Mouse (Mus musculus) heart, adult 18-20 months (tissue): Measurements from ENCODE around the gene Slc45a3. TPM values are rescaled to one million over a fixed set of nuclear protein-coding genes. Genes with fewer than 3 reads are reported as not detected.
A peak's percentile ranks its signal among the peaks of the same experiment; 100 is the strongest.

Source experiments
- DNase-seq, 2 experiments: peaks; one replicate each; pipeline ENCODE4 v3.0.0; 2021 to 2022; ENCODE audit warnings: mixed read lengths in 1 of 2
- total RNA-seq, 2 experiments: library from RNA; stranded (reverse); gene quantifications; 2 replicates each; pipeline ENCODE4 v1.2.3; 2021

The Slc45a3 gene
- total RNA-seq, 2 experiments from 2014 or later, result 5.4 to 6.9 TPM

DNA sequence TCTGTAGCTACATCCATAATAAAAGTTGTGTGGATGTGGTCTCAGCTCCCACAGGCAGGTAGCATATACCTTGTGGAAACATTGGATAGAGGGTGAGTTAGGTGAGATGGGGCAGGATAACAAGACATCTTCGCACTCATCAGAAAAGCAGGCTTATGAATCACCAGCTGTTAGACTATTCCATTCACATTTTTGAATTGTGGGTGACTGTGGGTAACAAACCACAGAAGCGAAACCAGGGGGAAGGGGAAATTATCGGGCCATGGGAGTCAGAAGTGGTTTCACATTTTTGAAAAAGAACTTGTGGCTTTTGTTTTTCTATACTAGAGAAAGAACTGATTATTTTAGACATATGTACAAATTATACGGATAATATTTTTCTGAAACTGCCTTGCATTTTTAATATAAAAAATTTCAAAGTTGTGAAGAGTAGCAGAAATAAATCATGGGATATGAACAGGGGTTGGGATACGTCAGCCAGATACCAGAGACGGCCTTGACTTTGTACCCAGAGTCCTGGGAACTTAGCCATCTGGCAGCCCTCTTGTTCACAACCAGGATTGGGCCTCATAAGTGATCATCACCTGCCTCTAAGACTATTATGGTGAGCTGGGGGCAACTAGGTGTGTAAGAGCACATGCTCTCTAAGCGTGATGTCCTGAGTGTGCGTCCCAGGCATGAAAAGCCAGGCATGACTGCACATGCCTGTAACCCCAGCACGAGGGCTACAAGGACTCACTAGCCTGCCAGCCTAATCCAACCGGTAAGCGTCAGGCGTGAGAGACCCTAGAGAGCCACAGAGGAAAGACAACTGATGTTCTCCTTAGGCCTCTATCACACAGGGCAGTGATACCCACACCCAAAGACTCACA, 30.6 kb downstream of the Slc45a3 start:
- DNase-seq, result no peak

DNA sequence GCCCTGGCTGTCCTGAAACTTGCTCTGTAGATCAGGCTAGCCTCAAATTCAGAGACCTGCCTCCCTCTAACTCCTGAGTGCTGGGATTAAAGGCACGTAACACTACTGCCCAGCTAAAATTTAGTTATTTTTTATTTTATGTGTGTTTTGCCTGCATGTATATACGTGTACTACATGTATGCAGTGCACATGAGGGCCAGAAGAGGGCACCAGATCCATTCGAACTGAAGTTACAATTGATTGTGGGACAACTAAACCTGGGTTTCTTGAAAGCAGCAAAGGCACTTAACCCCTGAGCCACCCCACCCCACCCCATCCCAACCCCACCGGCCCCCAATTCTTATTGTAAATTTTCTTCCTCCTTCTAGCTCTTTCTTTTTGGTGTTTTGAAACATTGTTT, 32.3 kb downstream of the Slc45a3 start:
- DNase-seq, result peak; percentile 54 to 84

DNA sequence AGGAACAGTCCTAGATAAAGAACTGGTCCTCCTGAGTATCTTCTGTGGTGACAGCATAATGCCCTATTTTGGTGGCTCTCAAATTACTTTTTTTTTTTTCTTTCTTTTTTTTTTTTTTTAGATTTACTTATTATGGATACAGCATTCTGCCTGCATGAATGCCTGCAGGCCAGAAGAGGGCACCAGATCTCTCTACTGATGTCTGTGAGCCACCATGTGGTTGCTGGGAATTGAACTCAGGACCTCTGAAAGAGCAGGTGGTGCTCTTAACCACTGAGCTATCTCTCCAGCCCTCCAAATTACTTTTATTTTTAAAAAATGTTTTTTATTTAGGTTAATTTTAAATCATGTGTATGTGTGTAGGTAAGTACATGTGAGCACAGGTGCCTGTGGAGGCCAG, 37.7 kb downstream of the Slc45a3 start:
- no peak for DNase-seq

DNA sequence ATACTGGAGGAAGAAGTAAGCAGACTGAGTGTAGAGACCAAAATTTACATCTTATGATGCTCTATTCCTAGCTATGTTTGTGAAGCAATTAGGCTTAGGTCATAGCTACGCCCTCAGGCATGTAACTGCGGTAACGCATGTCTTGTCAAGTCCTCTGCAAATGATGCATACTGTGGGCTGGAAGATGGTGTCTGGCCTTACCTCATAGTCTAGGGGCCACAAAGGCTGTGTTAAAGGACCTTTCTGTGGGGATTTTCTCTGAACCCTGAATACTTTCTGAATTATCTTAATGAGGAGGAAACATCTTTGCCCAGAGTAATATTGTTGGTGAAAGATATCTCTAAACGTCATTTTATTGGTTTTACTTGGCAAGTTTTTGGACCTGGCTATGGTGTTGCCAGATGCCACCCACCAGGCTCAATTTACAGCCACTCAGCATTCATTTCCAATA, 39.1 kb downstream of the Slc45a3 start:
- no peak for DNase-seq

DNA sequence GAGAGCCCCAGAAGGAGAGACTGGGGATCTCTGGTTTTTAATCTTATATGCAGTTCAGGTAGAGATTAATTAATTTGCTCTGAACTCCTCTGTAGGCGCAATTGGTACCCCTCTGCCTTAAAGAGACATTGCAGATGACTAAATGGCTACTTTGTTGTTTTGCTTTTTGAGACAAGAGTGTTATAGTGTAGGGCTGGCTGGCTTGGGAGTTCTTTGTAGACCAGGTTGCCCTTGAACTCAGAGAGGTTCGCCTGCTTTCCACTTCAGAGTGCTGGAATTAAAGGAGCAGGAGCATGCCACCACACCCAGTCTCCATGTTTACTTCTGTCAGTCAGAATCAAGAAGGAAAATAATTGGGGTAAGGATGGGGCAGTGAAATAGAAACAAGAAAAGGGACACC, 40.3 kb downstream of the Slc45a3 start:
- no peak for DNase-seq

DNA sequence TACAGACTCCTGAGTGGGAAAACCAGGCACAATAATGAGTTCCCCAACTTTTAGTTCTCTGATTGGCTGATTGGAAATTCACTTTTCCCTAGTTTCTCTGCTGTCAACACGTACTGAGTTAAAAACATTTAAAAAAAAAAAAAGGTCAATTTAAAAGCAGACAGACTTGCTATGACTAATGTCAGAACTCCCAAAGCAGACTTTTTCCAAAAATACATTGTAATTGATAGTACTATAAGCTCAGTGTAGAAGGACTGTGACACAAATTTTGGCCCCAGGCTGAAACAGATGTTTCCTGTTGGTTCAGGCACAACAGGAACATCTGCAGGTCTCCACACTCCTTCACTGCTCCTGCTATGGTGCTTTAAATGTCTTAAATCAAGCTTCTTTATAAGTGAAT, 41.0 kb downstream of the Slc45a3 start:
- DNase-seq, result peak; percentile 57 to 80

DNA sequence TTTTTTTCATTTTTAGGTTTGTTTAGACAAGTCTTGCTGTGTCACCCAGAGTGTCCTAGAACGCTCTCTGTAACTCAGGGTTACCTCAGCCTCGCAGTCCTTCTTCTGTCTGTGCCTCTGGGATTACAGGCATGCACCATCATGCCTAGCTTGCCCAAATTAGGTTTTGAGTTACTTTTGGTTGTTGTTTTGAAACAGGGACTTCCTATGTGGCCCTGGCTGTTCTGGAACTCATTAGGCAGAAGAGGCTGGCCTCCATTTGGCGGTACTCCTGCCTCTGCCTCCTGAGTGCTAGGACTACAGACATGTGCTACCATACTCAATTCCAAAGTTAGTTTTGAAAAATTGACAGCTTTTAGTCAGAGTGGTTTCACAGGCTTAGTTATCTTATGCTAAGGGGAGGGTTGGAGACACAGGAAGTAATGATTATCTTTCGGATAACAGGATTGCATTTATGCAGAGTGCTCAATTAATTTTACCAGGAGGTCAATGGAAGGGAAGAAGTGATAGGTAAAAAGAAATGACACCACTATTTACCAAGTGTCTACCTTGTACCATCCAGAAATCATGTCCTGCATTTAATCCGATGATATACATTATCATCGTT, 41.9 kb downstream of the Slc45a3 start:
- DNase-seq, result no peak

DNA sequence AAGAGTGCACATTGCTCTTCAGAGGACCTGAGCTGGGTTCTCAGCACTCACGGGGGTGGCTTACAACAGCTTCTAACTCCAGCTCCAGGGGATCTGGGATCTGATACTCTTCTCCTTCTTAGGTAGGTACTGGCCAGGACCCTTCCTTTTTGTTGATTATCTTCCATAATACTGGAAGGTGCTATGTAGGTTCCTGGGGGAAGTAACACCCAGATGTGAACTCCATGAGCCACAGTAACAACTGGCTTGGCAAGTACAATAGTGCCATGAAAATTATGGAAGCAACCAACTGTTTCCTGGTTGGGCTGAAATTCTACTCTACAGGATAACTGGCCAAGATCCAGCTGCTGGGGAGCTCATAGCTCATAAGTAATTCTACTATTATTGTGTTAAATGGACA, 42.7 kb downstream of the Slc45a3 start:
- DNase-seq, result no peak

DNA sequence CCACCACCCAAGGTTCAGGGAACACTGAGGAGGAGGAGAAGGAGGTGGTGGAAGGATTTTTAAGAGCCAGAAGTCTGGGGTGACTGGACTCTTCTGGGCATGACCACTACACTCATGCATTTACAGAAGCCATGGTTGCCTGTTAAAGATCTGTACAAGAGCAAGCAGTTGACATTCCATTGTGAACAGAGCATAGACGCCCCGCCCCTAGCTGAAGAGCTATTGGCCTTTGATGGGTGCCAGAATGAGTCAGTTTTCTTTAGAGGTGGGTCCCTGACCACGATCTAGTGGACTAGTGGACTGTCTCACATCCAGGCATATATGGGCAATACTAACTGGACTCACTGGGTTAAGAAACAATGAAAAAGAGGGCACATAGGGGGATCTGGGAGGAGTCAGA, 43.3 kb downstream of the Slc45a3 start:
- no peak for DNase-seq

DNA sequence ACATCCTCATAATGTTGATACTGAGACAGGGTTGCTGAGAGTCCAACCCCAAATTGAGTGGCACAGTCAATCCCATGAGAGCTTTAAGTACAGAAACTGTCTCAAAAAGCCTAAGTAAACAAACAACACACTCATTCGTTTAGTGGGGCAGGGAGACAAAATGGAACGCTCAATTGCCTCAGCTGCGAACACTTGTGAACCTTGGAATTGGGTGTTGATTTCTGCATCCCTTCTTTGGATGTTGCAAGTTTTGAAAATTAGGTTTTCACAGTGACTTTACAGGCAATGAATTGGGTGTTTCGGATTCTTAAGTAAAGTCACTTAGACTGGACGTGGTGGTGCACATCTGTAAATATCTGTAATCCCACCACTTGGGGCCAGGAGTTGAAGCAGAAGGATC, 44.0 kb downstream of the Slc45a3 start:
- peak in 1 of 2 experiments; percentile 31 for DNase-seq

DNA sequence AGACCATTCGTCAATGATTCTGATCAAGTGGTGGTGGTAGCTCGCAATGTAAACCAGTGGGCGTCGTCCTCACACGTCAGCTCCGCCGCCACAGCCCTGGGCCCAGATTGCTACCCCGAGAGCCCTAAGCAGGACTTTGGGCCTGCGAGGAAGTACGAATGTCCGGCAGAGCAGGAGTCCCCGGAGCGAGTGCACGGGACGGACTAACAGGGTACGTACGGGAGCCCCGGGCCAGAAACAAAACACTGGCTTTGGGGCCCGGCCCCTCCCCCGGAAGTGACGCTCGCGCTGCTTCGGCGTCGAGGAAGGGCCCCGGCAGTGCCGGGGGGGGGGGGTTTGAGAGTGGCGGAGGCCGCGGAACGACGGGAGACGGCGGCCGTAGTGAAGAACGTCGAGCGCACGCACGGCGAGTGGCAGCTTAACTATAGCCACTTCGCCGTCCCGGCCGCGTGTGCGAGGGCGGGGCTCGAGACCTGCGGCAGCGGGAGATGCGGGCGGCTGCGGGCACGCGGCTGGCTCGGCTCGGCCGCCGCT, 44.6 kb downstream of the Slc45a3 start, which contains the start of gene Elk4:
Elk4 (plus strand) TSS at position 326 of the 534 bp plus-strand sequence.
- peak; percentile 96 for DNase-seq

DNA sequence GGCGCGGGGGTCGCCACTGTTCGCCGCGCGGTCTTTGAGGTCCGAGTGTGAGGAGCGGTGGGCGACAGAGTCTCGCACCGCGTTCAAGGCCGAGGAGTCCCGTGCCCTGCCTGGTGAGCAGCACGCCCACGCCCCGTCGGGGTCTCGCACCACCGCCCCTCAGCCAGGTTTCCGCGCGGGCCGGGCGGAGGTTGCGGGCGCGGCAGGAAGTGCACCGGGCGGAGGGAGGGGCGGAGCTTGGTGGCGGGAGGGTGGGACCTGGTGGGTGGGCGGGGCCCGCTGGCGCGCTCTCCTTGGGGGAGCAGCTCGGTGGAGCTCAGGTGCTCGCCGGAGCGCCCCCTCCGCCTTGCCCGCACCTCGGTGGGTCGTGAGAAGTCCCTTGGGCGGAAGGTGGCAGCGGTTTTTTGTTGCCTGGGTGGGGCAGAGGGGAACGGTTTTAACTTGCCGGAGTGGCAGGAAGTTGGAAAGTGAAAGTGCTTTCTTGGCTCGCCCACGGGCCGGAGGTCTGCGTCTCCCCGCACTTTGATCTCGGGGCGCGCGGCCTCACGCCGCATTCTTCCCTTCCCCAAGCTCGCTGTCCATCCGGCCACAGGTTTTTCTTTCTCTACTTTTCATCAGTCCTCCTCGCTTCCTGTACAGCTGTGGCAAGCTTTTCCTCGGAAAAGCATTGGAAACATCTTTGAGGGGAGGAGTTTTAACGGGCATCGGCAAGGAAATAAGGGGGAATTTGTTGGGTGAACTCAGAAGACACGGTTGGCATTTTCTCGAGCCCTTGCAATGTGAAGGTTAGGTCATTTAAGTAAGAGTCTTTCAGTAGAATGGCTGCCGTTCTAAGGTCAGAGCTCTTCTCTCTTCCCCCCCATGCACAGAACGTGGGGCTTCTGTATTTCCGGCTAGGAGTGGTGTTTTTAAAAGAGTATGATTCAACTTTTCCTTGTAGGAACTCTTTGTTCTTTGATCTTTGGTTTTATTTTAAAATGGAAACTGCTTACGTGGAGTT, 45.4 kb downstream of the Slc45a3 start:
- DNase-seq, result peak; percentile 90 to 92

DNA sequence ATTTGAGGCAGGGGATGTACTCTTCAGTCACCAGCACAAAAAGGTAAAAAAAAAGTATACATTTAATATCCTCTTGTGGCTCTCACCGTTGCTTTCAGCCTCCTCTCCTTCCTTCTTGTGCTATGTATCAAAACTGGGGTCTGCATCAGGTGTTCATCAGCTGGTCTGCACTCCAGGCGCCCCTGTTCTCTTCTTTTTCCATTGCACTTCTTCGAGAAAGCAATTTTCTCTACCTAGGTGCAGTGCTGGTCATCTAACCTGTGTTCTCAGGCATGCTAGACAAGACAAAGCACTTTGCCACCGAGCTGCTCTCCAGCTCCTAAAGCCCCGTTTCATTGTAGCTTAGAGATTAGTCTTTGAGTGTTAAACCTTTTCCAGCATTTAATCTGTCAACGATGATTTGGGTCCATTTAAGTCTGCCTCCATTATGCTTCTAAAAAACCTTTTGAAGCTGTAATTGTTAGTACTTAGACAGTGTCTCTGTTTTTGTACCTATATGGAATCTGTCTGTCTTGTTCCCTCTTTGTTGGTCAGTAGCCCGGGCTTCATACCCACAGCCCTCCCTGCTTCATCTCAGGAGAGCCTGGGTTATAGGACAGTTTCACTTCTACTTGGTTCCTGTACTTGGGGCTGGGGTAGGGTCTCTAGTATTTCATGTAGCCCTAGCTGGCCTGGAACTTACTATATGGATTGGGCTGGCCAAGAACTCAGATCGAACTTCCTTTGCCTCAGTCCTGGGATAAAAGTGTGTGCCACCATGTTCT, 46.3 kb downstream of the Slc45a3 start:
- DNase-seq, result no peak

DNA sequence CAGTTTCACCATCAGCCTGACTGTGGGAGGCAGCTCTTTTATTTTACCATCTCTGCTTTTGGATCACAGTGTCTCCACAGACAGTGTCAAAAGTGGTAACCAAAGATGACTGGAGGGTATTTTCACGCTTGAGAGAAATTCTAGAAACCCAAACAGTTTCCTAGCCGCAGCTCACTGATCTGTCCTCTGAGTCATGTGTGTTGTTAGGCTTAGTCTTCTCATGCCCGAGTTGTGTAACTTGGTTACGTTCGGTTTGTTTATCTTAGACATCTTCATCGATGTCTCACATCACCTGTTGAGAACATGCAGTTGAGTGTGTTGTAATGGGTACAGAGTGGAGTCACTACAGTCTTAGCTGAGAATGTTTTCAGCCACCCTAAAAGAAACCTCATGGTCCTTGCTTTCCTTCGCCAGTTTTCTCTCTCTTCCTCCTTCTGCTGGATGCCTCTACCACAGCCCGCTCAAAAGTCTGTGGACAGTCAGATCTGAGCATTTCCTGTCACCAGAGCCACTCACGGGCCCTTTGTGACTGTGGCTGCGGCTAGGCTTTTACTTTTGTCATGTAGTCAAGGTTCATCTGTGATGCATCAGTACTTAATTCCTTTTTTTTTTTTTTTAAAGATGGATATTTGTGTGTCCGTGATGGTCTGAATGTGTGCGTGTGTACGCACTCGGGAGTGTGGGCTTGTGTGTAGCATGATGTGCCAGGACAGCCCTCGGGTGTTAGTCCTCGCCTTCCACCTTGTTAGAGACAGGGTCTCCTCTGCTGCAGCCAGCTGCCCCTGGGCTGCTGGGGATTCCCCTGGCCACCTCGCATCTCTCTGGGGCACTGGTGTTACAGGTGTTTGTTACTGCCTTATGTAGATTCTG, 48.1 kb downstream of the Slc45a3 start:
- peak; percentile 25 to 35 for DNase-seq

DNA sequence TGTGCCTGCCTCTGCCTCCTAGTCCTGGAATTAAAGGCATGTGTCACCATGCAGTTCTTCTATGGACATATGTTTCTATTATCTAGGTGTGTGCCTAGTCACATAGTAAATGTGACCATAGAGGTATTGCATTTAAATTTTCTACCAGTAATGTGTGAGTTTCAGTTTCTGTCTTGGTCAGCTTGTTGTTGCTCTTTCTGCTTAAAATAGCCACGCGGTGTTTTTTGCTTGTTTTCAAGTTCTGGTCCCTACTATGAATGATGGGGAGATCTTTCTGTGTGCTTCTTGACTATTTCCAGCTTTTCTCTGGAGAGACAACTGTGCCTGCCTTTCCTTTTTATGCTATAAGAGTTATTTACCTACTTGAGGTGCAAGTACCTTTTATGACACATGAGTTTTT, 49.0 kb downstream of the Slc45a3 start:
- no peak for DNase-seq

DNA sequence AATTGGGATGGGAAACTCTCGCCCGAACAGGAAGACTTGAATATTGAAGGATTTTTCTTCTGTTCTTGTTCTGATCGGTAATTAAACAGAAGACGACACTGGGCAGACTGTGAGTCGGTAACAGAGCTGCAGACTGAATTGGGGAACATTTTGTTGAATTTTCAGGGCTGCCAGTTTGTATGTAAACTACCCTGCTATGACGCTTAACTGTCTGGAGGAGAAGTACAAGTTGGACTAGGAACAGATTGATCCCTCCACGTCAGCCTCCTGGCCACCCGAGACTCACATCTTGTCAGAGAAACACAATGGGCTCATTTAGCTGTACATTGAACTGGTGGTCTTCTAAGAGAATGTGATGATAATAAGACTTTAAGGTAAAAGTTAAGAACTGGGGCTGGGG, 50.1 kb downstream of the Slc45a3 start:
- DNase-seq, result no peak

DNA sequence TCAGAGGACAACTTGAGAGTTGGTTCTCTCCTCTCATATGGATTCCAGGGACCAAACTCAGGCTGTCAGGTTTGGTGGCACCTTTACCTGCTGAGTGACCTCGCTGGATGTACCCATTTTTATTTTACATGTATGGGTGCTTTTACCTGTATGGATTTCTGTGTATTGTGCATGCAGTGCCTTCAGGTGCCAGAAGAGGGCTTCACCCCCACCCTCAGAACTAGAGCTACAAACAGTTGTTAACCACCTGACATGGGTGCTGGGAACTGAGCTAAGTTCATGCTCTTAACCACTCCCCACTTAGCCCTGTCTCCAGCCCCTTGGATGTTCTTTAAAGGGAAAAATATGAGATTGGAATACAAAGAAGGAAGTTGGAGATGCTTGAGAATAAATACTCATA, 52.0 kb downstream of the Slc45a3 start:
- DNase-seq, result no peak

DNA sequence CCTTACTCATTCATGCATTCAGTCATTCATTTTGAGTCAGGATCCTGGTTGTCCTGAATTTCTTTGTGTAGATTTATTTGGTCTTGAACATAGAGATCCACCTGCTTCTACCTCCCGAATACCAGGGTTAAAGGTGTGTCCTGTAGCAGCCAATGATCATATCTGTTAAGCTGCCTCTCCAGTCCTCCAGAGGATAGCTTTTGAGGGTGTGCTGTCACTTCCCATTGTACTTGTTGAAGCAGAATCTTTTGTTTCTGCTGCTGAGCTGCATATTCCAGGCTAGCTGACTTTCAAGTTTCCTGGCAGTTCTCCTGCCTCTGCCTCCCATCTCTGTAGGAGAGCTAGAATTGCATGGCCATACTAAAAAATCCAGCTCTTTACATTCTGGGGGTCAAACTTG, 53.9 kb downstream of the Slc45a3 start:
- no peak for DNase-seq

DNA sequence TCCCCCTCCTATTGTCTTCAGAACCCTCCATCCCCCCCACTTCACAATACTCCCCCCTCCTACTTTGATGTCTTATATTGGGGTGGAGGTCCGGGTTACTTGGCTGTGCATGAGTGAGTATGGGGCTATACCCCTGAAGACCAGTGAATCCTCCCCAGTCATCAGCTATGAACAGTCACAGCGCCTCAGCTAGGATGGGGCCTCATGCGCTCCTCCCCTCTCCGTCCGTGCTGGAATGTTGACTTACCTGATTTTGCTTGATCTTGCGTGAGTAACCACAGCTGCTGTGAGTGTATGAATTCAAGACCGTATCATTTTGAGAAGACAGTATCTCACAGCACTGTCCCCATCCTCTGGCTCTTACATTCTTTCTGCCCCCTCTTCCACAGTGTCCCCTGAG, 57.1 kb downstream of the Slc45a3 start:
- DNase-seq, result no peak

DNA sequence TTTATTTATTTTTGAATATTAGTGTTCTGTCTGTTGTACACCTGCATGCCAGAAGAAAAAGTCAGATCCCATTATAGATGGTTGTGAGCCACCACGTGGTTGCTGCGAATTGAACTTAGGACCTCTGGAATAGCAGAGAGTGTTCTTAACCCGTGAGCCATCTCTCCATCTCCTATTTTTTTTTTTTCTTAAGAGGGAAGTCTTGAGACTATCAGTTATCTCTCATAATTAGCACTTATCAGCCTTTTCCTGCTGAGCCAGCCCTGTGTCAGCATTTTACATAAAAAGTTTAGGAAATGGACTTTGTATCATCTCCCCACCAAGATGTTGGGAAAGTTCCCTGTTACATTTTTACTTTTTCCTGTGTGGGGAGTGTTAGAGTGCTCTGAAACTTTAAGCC, 59.3 kb downstream of the Slc45a3 start:
- no peak for DNase-seq
